Comparison of ENCODE assay signal across 24 mouse cellular contexts in genomic region chr5:64211284-64211683, GRCm38 (mm10). TPM values are rescaled to one million over a fixed set of nuclear protein-coding genes. Genes with fewer than 3 reads are reported as not detected.
DNase-seq lines count a peak whose midpoint lies in the region; ATAC-seq and TF ChIP-seq lines count a peak whose summit lies in the region.
"Had no signal": no experiment of that assay in that cellular context is flagged by ENCODE, and none has a peak within 500 bp of the region (broad histone marks: within the 10 kb centered on the region; RNA-seq: fewer than 3 reads in every experiment).

No protein-coding gene starts in this region.

- 0 out of 2 replicates have a peak overlapping the region, but pooled peaks have one; percentile 16 for H3K27ac ChIP-seq in liver, adult 2 months (replicated peaks; ENCODE audit: insufficient read depth, low read depth, low read length)
- no peak overlapping the region for H3K27ac ChIP-seq in liver, postnatal 0 days (ENCODE audit: low read depth)
- peak overlapping the region; percentile 73 for H3K27ac ChIP-seq in brown adipose tissue, adult 24 weeks (replicated peaks; ENCODE audit: low read depth, low read length)
- H3K27ac ChIP-seq: hindbrain, embryonic 13.5 days; liver, embryonic 12.5 days; neural tube, embryonic 15.5 days had no signal

- TF ChIP-seq EP300 in liver, postnatal 0 days (IDR thresholded peaks at IDR 0.05; ENCODE audit: low read depth) = no peak

- no peak for TF ChIP-seq CTCF in liver, adult 2 months (IDR thresholded peaks at IDR 0.05; ENCODE audit: low read depth, low read length)
- no peak for TF ChIP-seq CTCF in liver, postnatal 0 days (IDR thresholded peaks at IDR 0.05; ENCODE audit: low read depth)

- no peaks in the 10 kb centered on the region for H3K36me3 ChIP-seq in liver, adult 2 months (ENCODE audit: control insufficient read depth, insufficient read depth, low read length)
- no peaks in the 10 kb centered on the region for H3K36me3 ChIP-seq in liver, postnatal 0 days (replicated peaks; ENCODE audit: insufficient read depth, low read length)
- H3K36me3 ChIP-seq: hindbrain, embryonic 13.5 days; liver, embryonic 12.5 days; neural tube, embryonic 15.5 days had no signal

- no peaks in the 10 kb centered on the region for H3K79me2 ChIP-seq in liver, adult 2 months (ENCODE audit: control insufficient read depth, insufficient read depth, low read length)

- no peaks in the 10 kb centered on the region for H3K9me3 ChIP-seq in liver, postnatal 0 days (ENCODE audit: low read length)
- H3K9me3 ChIP-seq: hindbrain, embryonic 13.5 days; liver, embryonic 12.5 days; neural tube, embryonic 15.5 days had no signal

- no peak overlapping the region for H3K9ac ChIP-seq in liver, adult 2 months (ENCODE audit: low read depth, low read length)
- H3K9ac ChIP-seq in liver, postnatal 0 days (replicated peaks) = no peak overlapping the region
- H3K9ac ChIP-seq: hindbrain, embryonic 13.5 days; liver, embryonic 12.5 days; lung, embryonic 14.5 days; neural tube, embryonic 15.5 days had no signal

- H3K27me3 ChIP-seq in liver, adult 2 months (ENCODE audit: control insufficient read depth, insufficient read depth, low read length) = no peaks in the 10 kb centered on the region
- H3K27me3 ChIP-seq in liver, postnatal 0 days (ENCODE audit: insufficient read depth, low read length) = no peaks in the 10 kb centered on the region
- H3K27me3 ChIP-seq: hindbrain, embryonic 13.5 days; liver, embryonic 12.5 days; neural tube, embryonic 15.5 days had no signal

- WGBS in liver, adult 2 months = 78% methylated on average over 7 of the region's 7 CpGs
- 57% methylated on average over 7 of the region's 7 CpGs for WGBS in liver, postnatal 0 days (ENCODE audit: insufficient replicate concordance)

- H3K4me2 ChIP-seq in liver, postnatal 0 days (ENCODE audit: low read depth, low read length) = no peak overlapping the region
- H3K4me2 ChIP-seq: hindbrain, embryonic 13.5 days; liver, embryonic 12.5 days; lung, embryonic 14.5 days; midbrain, embryonic 11.5 days; neural tube, embryonic 15.5 days had no signal

- ATAC-seq in liver, postnatal 0 days = no peak
- peak; percentile 78 for ATAC-seq in megakaryocyte progenitor cell, adult 5-6 weeks (replicated peaks; ENCODE audit: poor library complexity)
- ATAC-seq: activated CD4-positive, CD25-positive, alpha-beta regulatory T cell, adult 4 months; forebrain, embryonic 16.5 days; inflammation-experienced regulatory T-cells, adult 6 months; liver, embryonic 12.5 days had no signal

- DNase-seq in liver, adult 2 months (ENCODE audit: extremely low read depth, low read depth, low spot score) = no peak
- no peak for DNase-seq in liver, postnatal 0 days
- DNase-seq in A20 (ENCODE audit: low read depth, low spot score) = peak; percentile 64
- DNase-seq in kidney, adult 18-20 months = no peak
- DNase-seq in kidney, postnatal 10 days = no peak
- DNase-seq: adrenal gland, adult 8-10 months; cerebellum, adult 9-10 months; gastrocnemius, postnatal 25 days; heart, postnatal 14 days; kidney, adult 2 months; kidney, postnatal 14 days; lung, embryonic 14.5 days; lung, postnatal 4 days; right cerebral cortex, postnatal 14 days; thymus, adult 2 months had no signal

- peaks cover 2% of the 10 kb centered on the region; the same call in 1 of the 2 replicates for H3K4me1 ChIP-seq in liver, adult 2 months (ENCODE audit: control insufficient read depth, insufficient read depth, low read length)
- peaks cover 8% of the 10 kb centered on the region for H3K4me1 ChIP-seq in liver, postnatal 0 days (ENCODE audit: insufficient read depth)
- H3K4me1 ChIP-seq in brown adipose tissue, adult 24 weeks (ENCODE audit: control insufficient read depth, insufficient read depth, insufficient read length, low read length) = peaks cover 6% of the 10 kb centered on the region; the same call in 1 of the 2 replicates

- TF ChIP-seq POLR2A in liver, adult 2 months (IDR thresholded peaks at IDR 0.05; ENCODE audit: extremely low read depth, insufficient read depth, low read length) = no peak

- H3K4me3 ChIP-seq in liver, adult 2 months (ENCODE audit: insufficient read depth, low read depth, low read length) = no peak overlapping the region
- H3K4me3 ChIP-seq in liver, postnatal 0 days (ENCODE audit: low read depth, low read length) = no peak overlapping the region
- no peak overlapping the region for H3K4me3 ChIP-seq in brown adipose tissue, adult 24 weeks (ENCODE audit: insufficient read depth, low read depth, low read length)
- H3K4me3 ChIP-seq: hindbrain, embryonic 13.5 days; liver, embryonic 12.5 days; neural tube, embryonic 15.5 days had no signal

RNA-seq across cellular contexts. Expression of gene Tbc1d1, which starts 55.2 kb away (rescaled TPM):
- total RNA-seq in liver, adult 2 months (2014; rRNA removed) = 8.1 and 8.5 TPM in 2 replicates
- 1.6 and 2.2 TPM in 2 replicates for polyA plus RNA-seq in liver, adult 2 months (2012; rRNA removed)
- polyA plus RNA-seq in liver, postnatal 0 days (2015; fragmentation: Nextera tagmentation; extraction: Ambion mirVana) = 3.6 and 5.0 TPM in 2 replicates
- 5.6 and 7.8 TPM in 2 replicates for polyA plus RNA-seq in brown adipose tissue, adult 24 weeks (2012; ENCODE audit: insufficient read depth, insufficient read length, missing spikeins)
- total RNA-seq in megakaryocyte progenitor cell, adult 5-6 weeks (2015) = 16.7 and 17.6 TPM in 2 replicates
- 31.0 and 31.7 TPM in 2 replicates for total RNA-seq in megakaryocyte progenitor cell, adult 5-6 weeks (2017)
